Mouse (Mus musculus) lung, embryonic 14.5 days (tissue): Measurements from ENCODE around the gene Celsr2. TPM values are rescaled to one million over a fixed set of nuclear protein-coding genes. Genes with fewer than 3 reads are reported as not detected.

ENCODE experiments used
- ATAC-seq: fragments of 200-750 bp; cut with Nextera tagmentation; 2 replicates; pipeline ENCODE4 v1.8.0; 2017; ENCODE audit warnings: mild to moderate bottlenecking, moderate TSS enrichment, moderate library complexity; ENCODE audit not compliant: insufficient read depth
- DNase-seq: peaks from one replicate; pipeline ENCODE4 v3.0.0-alpha.2; 2015
- H3K27ac ChIP-seq: fragments of 300-500 bp; sonication (generic); 2 replicates; pipeline ENCODE4 v1.5.1; 2014; ENCODE audit warnings: low read depth, mild to moderate bottlenecking, moderate library complexity
- H3K27me3 ChIP-seq: fragments of 300-500 bp; sonication (generic); 2 replicates; pipeline ENCODE4 v1.6.1; 2014; ENCODE audit warnings: low read length, control low read depth; ENCODE audit not compliant: insufficient read depth
- H3K36me3 ChIP-seq: fragments of 300-500 bp; sonication (generic); 2 replicates; pipeline ENCODE4 v1.6.1; 2014; ENCODE audit warnings: control low read depth; ENCODE audit not compliant: insufficient read depth
- H3K4me1 ChIP-seq: fragments of 300-500 bp; sonication (generic); 2 replicates; pipeline ENCODE4 v1.6.1; 2014; ENCODE audit warnings: antibody characterized with exemption, control low read depth; ENCODE audit not compliant: insufficient read depth
- H3K4me2 ChIP-seq: fragments of 300-500 bp; sonication (generic); 2 replicates; pipeline ENCODE4 v1.6.1; 2014; ENCODE audit warnings: mild to moderate bottlenecking
- H3K4me3 ChIP-seq: fragments of 300-500 bp; sonication (generic); 2 replicates; pipeline ENCODE4 v1.5.1; 2014; ENCODE audit warnings: low read depth, low read length
- H3K9ac ChIP-seq: fragments of 300-500 bp; sonication (generic); 2 replicates; pipeline ENCODE4 v1.6.1; 2014
- H3K9me3 ChIP-seq: fragments of 300-500 bp; sonication (generic); 2 replicates; pipeline ENCODE4 v1.6.1; 2016; ENCODE audit warnings: low read depth, low read length, control low read depth
- CTCF ChIP-seq: IDR thresholded peaks from 2 replicates; pipeline ENCODE4 v1.5.1; 2016; ENCODE audit warnings: antibody characterized with exemption, low read depth
- WGBS: fragments of 180-500 bp; shearing (Covaris S2); extraction: QIAGEN DNeasy Blood & Tissue Kit; methylation state at CpG from one replicate; pipeline ENCODE4 v1.1.7; 2014; 5-methylcytosine and 5-hydroxymethylcytosine counted together
- polyA plus RNA-seq: library from polyadenylated mRNA; unstranded; fragments of >200 nt; fragmentation: Nextera tagmentation; extraction: Ambion mirVana; gene quantifications from 2 replicates; pipeline ENCODE4 v1.2.1, GENCODE M21; 2014

The Celsr2 gene
- polyA plus RNA-seq, 1 experiment from 2014 or later = 9.4 TPM

DNA sequence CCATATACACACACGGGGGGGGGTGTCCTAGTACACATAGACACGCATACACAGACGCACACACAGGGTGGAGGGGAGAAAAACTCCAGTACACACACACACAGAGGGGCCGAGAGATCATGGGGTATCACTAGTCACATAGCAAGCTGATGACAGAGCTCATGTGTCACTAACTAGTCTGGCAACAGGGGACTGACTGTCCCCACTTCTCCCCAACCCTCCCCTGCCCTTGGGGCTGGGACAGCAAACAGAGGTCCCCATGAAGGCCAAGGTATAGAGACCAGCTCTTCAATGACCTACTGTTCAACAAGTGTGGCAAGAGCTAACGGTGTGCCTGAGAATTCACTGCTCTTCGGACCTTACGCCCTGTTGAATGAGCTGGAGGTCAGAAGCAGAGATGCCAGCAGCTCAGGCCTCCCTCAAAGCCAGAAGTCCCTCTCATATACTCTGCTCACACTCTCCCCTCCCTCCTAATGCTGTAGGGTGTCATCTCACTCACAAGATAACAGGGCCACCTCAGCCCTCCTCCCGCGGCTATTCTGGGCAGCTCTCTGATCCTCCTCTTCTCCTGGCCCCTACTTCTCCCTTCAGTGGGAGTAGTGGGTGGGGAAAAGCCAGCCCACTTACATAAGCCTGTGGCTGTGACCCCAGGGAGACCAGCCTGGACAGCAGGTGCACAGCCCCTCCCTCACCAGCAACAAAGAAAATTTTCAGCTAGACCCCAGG, 50.9 kb downstream of the Celsr2 start, which contains the start of gene Mybphl:
Mybphl (plus strand) TSS at position 642 of the 726 bp plus-strand sequence.
- Histone ChIP-seq H3K36me3 (no peaks in the 10 kb centered on the region), H3K27ac (peak within 1 kb of the TSS; percentile 8; the same call in 1 of the 2 replicates), H3K27me3 (no peaks in the 10 kb centered on the region), H3K4me2 (no peak within 1 kb of the TSS), H3K9me3 (no peaks in the 10 kb centered on the region), H3K9ac (no peak within 1 kb of the TSS), H3K4me3 (no peak within 1 kb of the TSS), H3K4me1 (0 out of 2 replicates have a peak, but pooled peaks cover 3% of the 10 kb centered on the region)
- no peak for TF ChIP-seq CTCF
- 54% methylated on average over 9 of the region's 9 CpGs for WGBS
- ATAC-seq (no peak; the same call in 1 of the 2 replicates), DNase-seq (no peak)

DNA sequence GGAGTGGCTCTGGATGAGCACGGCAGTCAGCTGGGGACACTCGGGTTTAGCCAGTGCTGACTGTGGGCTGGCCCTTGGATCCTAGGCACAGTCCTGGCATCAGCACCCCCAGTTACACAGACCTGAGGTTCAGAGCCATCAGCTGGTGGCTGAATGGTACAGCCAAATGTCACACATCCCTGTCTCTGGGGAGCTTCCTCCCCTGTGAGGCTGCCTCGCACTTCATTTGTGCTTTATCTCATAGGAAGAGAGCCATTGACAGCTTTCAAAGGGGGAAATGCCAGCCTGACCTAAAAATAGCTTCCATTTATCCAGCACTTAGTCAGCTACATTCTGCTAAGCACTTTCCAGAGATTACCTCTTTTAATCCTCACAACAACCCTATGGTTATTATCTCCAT, 51.7 kb downstream of the Celsr2 start:
- Histone ChIP-seq H3K4me1 (0 out of 2 replicates have a peak, but pooled peaks cover 3% of the 10 kb centered on the region), H3K4me2 (no peak overlapping the region), H3K9me3 (no peaks in the 10 kb centered on the region), H3K9ac (no peak overlapping the region), H3K4me3 (no peak overlapping the region), H3K27ac (no peak overlapping the region), H3K27me3 (no peaks in the 10 kb centered on the region), H3K36me3 (0 out of 2 replicates have a peak, but pooled peaks cover 2% of the 10 kb centered on the region)
- TF ChIP-seq CTCF = no peak
- DNase-seq = no peak
- 50% methylated on average over 3 of the region's 3 CpGs for WGBS
- no peak for ATAC-seq

DNA sequence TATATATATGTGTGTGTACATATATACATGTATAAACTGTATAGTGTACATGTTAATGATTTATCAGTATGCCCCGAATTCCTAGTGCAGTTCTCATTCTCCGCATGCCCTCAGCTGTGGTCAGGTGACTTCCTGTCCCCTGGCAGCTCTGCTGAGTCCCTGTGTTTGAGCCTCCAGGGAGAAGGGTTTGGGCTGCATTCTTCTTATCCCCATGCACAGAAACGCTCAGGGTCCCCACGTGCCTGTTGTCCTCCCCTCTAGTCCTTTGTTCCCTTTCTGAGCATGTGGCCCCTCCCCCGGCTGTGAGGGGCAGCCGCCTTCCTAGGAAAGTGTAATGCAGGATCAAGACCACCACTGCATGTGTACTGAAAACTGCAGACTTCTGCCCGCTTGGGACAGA, 54.5 kb downstream of the Celsr2 start:
- Histone ChIP-seq H3K4me2 (no peak overlapping the region), H3K4me1 (0 out of 2 replicates have a peak, but pooled peaks cover 3% of the 10 kb centered on the region), H3K9me3 (no peaks in the 10 kb centered on the region), H3K9ac (peak overlapping the region; percentile 13; the same call in 1 of the 2 replicates), H3K27ac (peak overlapping the region; percentile 66; the same call in 1 of the 2 replicates), H3K27me3 (no peaks in the 10 kb centered on the region), H3K36me3 (peaks cover 21% of the 10 kb centered on the region), H3K4me3 (no peak overlapping the region)
- no peak for TF ChIP-seq CTCF
- peak; percentile 45 for DNase-seq
- ATAC-seq = 0 out of 2 replicates have a peak, but pooled peaks have one; percentile 25
- 11% methylated on average over 7 of the region's 7 CpGs for WGBS

DNA sequence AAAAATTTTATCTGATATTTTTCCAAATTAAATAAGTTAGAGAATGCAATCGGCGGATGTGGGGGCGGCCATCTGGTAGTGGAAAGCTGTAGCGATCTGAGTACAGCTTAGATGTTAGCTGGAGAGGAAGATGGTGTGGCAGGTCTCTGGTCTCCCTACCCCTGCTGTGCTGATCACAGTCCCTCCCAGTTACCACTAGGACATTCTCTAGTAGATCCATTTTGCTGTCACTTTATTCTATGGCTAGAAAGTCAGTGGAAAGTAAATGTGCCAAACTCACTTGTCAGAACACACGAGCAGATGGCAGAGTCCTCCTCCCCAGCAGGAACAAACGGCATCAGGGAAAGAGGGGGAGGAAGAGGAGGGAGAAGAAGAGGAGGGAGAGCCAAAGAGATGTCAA, 56.9 kb downstream of the Celsr2 start:
- H3K9ac ChIP-seq = no peak overlapping the region
- peaks cover 42% of the 10 kb centered on the region for H3K36me3 ChIP-seq
- 62% methylated on average over 6 of the region's 6 CpGs for WGBS
- H3K4me3 ChIP-seq = no peak overlapping the region
- H3K27ac ChIP-seq = no peak overlapping the region
- no peak for TF ChIP-seq CTCF
- H3K4me2 ChIP-seq = no peak overlapping the region
- DNase-seq (no peak), ATAC-seq (no peak)
- no peaks in the 10 kb centered on the region for H3K9me3 ChIP-seq
- no peaks in the 10 kb centered on the region for H3K27me3 ChIP-seq
- no peaks in the 10 kb centered on the region for H3K4me1 ChIP-seq

DNA sequence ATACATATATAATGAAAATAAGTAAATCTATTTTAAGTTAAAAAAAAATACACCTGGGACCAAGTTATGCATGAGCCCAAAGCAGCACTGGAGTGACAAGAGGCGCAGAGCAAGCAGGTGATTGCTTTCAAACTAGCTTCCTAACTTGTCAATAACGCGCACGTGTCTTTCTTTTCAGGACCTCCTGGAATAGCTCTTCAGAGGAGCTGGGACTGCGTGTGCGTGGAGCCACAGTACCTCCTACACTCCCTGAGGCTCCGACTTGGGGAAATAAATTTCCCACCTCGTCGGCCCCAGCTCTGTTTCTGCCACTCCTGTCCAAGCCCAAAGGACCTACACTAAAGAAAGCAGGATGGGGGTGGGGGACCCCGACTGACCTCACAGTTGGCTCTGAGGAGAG, 58.3 kb downstream of the Celsr2 start:
- H3K9ac ChIP-seq = no peak overlapping the region
- no peaks in the 10 kb centered on the region for H3K9me3 ChIP-seq
- H3K36me3 ChIP-seq = peaks cover 48% of the 10 kb centered on the region
- no peaks in the 10 kb centered on the region for H3K27me3 ChIP-seq
- H3K4me2 ChIP-seq = no peak overlapping the region
- no peak for TF ChIP-seq CTCF
- no peak overlapping the region for H3K4me3 ChIP-seq
- ATAC-seq (no peak), DNase-seq (no peak)
- H3K27ac ChIP-seq = no peak overlapping the region
- H3K4me1 ChIP-seq = no peaks in the 10 kb centered on the region
- WGBS = 87% methylated on average over 10 of the region's 10 CpGs

DNA sequence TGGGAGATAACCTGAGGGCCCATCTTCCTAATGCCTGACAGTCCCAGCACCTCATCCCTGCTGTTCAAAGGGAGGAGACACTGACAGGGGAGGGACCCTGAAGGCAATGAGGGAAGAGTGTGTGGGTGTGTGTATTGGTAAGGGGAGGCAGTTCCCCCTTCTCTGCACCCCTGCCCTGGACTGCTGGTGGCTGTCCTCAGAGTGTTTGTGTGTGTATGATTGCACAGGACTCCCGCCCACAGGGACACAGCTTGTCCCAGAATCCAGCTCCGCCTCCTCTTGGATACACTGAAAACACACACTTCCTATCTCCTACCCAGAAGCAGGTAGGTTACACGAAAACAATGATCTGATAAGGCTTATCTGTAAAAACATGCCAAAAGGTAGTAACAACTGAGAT, 60.1 kb downstream of the Celsr2 start:
- no peaks in the 10 kb centered on the region for H3K4me1 ChIP-seq
- no peak overlapping the region for H3K4me2 ChIP-seq
- no peak for TF ChIP-seq CTCF
- ATAC-seq = no peak
- no peak for DNase-seq
- no peak overlapping the region for H3K4me3 ChIP-seq
- WGBS = 87% methylated on average over 3 of the region's 3 CpGs
- no peaks in the 10 kb centered on the region for H3K9me3 ChIP-seq
- no peak overlapping the region for H3K9ac ChIP-seq
- no peak overlapping the region for H3K27ac ChIP-seq
- H3K27me3 ChIP-seq = no peaks in the 10 kb centered on the region
- peaks cover 62% of the 10 kb centered on the region for H3K36me3 ChIP-seq

DNA sequence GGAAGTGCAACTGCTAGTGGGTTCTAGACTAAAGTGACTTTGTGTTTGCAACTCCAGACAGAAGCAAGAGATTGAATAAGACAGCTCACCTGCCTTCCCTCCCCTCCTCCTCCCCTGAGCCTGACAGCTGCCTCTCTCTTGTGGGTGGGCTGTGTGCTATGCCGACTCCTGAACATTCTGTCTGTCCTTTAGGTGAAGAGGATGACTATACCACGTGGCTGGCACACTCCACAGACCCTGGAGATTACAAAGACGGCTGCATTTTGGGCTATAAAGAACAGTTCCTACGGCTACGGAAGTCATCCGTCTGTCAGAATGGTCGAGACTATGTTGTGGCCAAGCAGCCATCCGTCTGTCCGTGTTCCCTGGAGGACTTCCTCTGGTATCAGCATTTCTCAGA, 67.0 kb downstream of the Celsr2 start:
- no peak for TF ChIP-seq CTCF
- H3K4me1 ChIP-seq = no peaks in the 10 kb centered on the region
- H3K4me3 ChIP-seq = no peak overlapping the region
- no peak overlapping the region for H3K27ac ChIP-seq
- H3K9ac ChIP-seq = no peak overlapping the region
- 71% methylated on average over 9 of the region's 9 CpGs for WGBS
- H3K4me2 ChIP-seq = no peak overlapping the region
- ATAC-seq (no peak), DNase-seq (no peak)
- no peaks in the 10 kb centered on the region for H3K27me3 ChIP-seq
- no peaks in the 10 kb centered on the region for H3K9me3 ChIP-seq
- H3K36me3 ChIP-seq = peaks cover 54% of the 10 kb centered on the region
